Mouse (Mus musculus) forebrain, embryonic 14.5 days (tissue): Measurements from ENCODE around the gene Pmm1. TPM values are rescaled to one million over a fixed set of nuclear protein-coding genes. Genes with fewer than 3 reads are reported as not detected.

Experiments
- ATAC-seq: fragments of 200-750 bp; cut with Nextera tagmentation; 2 replicates; pipeline ENCODE4 v1.8.0; 2017; ENCODE audit warnings: mild to moderate bottlenecking, moderate library complexity
- DNase-seq: peaks from one replicate; pipeline ENCODE4 v3.0.0-alpha.2; 2015; ENCODE audit warnings: low spot score
- H3K27ac ChIP-seq: fragments of 300-500 bp; sonication (generic); 2 replicates; pipeline ENCODE4 v1.5.1; 2014; ENCODE audit warnings: low read depth, mild to moderate bottlenecking, control low read depth, low read length, moderate library complexity
- H3K27me3 ChIP-seq: fragments of 300-500 bp; sonication (generic); replicated peaks from 2 replicates; pipeline ENCODE4 v1.6.1; 2014; ENCODE audit warnings: low read length, control low read depth, mixed read lengths; ENCODE audit not compliant: control insufficient read depth, insufficient read depth
- H3K36me3 ChIP-seq: fragments of 300-500 bp; sonication (generic); 2 replicates; pipeline ENCODE4 v1.6.1; 2014; ENCODE audit warnings: low read length, control low read depth; ENCODE audit not compliant: control insufficient read depth, insufficient read depth
- H3K4me1 ChIP-seq: fragments of 300-500 bp; sonication (generic); 2 replicates; pipeline ENCODE4 v1.6.1; 2014; ENCODE audit warnings: antibody characterized with exemption, low read length, control low read depth; ENCODE audit not compliant: control insufficient read depth, insufficient read depth
- H3K4me2 ChIP-seq: fragments of 300-500 bp; sonication (generic); 2 replicates; pipeline ENCODE4 v1.6.1; 2014; ENCODE audit warnings: mild to moderate bottlenecking, control low read depth, low read length
- H3K4me3 ChIP-seq: fragments of 300-500 bp; sonication (generic); 2 replicates; pipeline ENCODE4 v1.5.1; 2014; ENCODE audit warnings: low read depth, low read length, control low read depth
- H3K9ac ChIP-seq: fragments of 300-500 bp; sonication (generic); 2 replicates; pipeline ENCODE4 v1.6.1; 2014; ENCODE audit warnings: mild to moderate bottlenecking, low read length, control low read depth, moderate library complexity
- H3K9me3 ChIP-seq: fragments of 300-500 bp; sonication (generic); replicated peaks from 2 replicates; pipeline ENCODE4 v1.6.1; 2016; ENCODE audit warnings: low read length, control low read depth, mixed read lengths; ENCODE audit not compliant: control insufficient read depth
- WGBS: fragments of 180-500 bp; shearing (Covaris S2); extraction: QIAGEN DNeasy Blood & Tissue Kit; methylation state at CpG from one replicate; pipeline ENCODE4 v1.1.7; 2014; 5-methylcytosine and 5-hydroxymethylcytosine counted together
- polyA plus RNA-seq: library from polyadenylated mRNA; unstranded; fragments of >200 nt; fragmentation: Nextera tagmentation; extraction: Ambion mirVana; gene quantifications from 2 replicates; pipeline ENCODE4 v1.2.1, GENCODE M21; 2014

The Pmm1 gene
- polyA plus RNA-seq, 1 experiment from 2014 or later = 92.6 TPM

GRCm38 (mm10) chr15:81951159-81951558 lies 9.6 kb downstream of the Pmm1 start:
- no peak for DNase-seq
- no peaks in the 10 kb centered on the region for H3K9me3 ChIP-seq
- 94% methylated on average over 9 of the region's 9 CpGs for WGBS
- H3K4me2 ChIP-seq = no peak overlapping the region
- no peak overlapping the region for H3K4me3 ChIP-seq
- H3K27me3 ChIP-seq = no peaks in the 10 kb centered on the region
- no peak overlapping the region for H3K9ac ChIP-seq
- no peak overlapping the region for H3K27ac ChIP-seq
- no peak for ATAC-seq
- H3K36me3 ChIP-seq = peaks cover 51% of the 10 kb centered on the region
- no peaks in the 10 kb centered on the region for H3K4me1 ChIP-seq

DNA sequence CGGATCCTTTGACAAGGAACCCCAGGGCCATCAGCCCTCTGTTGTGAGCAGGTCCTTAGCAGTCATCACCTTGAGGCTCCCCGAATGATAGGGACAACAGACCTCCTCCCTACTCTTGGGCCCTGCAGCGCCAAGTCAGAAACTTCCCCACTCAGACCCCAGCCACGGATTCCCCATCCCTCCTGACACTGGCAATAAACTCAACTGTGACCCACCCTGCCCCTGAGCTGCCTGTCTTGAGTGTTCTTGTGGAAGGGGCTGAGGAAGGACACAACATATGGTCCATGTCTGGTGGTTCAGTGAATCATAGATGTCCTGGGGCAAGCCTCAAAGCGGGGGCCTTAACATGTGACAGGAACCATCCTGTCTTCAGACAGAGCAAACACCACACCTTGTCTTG lies 10.0 kb downstream of the Pmm1 start:
- ATAC-seq = no peak
- 93% methylated on average over 5 of the region's 5 CpGs for WGBS
- H3K27ac ChIP-seq = no peak overlapping the region
- no peaks in the 10 kb centered on the region for H3K27me3 ChIP-seq
- DNase-seq = no peak
- no peak overlapping the region for H3K9ac ChIP-seq
- peaks cover 51% of the 10 kb centered on the region for H3K36me3 ChIP-seq
- H3K4me2 ChIP-seq = no peak overlapping the region
- H3K9me3 ChIP-seq = no peaks in the 10 kb centered on the region
- no peaks in the 10 kb centered on the region for H3K4me1 ChIP-seq
- H3K4me3 ChIP-seq = no peak overlapping the region

DNA sequence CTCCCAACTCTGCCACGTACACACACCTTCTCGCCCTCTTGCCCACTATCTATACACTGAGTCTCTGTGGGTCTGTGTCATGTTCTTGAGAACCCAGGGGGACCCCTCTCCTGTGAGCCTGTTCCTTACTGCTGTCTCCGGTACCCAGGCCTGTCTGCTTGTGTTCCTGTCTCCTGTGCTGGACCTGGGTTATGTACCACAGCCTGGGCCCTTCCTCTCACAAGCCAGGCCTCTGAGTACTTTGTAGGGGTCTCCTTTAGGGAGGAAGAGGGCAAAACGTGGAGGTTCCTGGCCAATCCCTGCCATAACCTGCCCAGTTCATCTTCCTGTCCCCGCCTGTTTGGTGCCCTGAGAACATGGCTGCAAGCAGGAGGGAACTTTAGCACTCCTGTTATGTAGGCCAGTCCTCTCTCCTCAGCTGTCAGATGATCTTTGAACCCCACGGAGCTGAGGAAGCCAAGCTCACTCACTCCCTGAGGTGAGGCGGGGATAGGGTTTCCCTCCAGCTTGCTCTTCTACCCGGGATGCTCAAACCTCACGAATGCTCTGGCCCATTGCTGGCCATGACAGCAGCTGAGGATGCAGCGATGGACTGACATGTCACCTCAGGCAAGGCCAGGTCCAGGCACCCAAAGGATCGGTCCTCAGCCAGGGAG lies 11.1 kb downstream of the Pmm1 start:
- H3K4me2 ChIP-seq = no peak overlapping the region
- 76% methylated on average over 11 of the region's 11 CpGs for WGBS
- DNase-seq = no peak
- no peaks in the 10 kb centered on the region for H3K9me3 ChIP-seq
- H3K36me3 ChIP-seq = peaks cover 40% of the 10 kb centered on the region
- H3K4me1 ChIP-seq = no peaks in the 10 kb centered on the region
- H3K4me3 ChIP-seq = no peak overlapping the region
- no peaks in the 10 kb centered on the region for H3K27me3 ChIP-seq
- H3K9ac ChIP-seq = no peak overlapping the region
- no peak overlapping the region for H3K27ac ChIP-seq
- ATAC-seq = no peak

DNA sequence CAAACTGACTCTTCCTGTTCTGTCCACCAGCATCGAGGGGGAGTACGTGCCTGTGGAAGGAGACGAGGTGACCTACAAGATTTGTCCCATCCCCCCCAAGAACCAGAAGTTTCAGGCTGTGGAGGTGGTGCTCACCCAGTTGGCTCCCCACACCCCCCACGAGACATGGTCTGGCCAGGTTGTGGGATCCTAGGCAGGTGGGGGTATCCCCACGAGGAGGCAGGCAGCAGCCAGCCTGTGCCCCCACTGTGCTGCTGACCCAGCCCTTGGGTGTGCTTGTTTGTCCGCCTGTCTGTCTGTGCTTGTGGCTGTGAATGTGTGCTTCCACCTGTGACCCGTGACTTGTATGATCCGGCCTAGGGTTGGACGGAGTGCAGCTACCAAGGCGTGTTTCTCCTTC lies 11.7 kb downstream of the Pmm1 start:
- Histone ChIP-seq H3K4me2 (no peak overlapping the region), H3K9ac (no peak overlapping the region), H3K27me3 (no peaks in the 10 kb centered on the region), H3K4me3 (no peak overlapping the region), H3K9me3 (no peaks in the 10 kb centered on the region), H3K27ac (no peak overlapping the region), H3K36me3 (peaks cover 35% of the 10 kb centered on the region), H3K4me1 (no peaks in the 10 kb centered on the region)
- ATAC-seq = no peak
- 85% methylated on average over 10 of the region's 10 CpGs for WGBS
- no peak for DNase-seq

DNA sequence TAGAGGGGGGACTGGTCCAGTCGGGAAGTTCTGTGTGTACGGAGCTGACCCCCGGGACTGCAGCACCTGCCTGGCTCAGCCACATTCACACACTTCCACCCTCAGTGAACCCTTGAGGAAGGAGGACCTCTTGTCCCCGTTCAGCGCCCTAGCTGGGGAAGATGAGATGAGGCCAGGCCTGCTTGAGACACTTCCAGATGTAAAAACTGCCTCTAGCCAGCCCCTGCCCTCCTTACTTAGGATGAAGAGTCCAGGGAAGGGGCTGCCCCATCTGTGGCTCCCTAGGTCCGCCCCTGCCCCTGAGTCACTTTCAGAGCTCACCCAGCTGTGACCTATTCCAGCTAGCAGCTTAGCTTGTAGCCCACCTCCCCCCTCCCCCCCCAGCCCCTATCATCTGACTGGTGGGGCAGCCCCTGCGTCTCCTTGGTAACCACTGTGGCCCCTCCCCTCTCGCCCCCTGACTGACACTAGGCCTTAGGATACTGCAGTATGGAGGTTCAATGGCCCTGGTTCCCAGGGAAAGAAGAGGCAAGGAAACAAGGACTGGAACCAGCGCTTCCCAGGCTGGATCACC lies 17.5 kb downstream of the Pmm1 start:
- no peak overlapping the region for H3K9ac ChIP-seq
- DNase-seq (no peak), ATAC-seq (no peak)
- no peak overlapping the region for H3K4me2 ChIP-seq
- H3K4me3 ChIP-seq = no peak overlapping the region
- H3K27me3 ChIP-seq = no peaks in the 10 kb centered on the region
- H3K36me3 ChIP-seq = 0 out of 2 replicates have a peak, but pooled peaks cover 5% of the 10 kb centered on the region
- 11% methylated on average over 9 of the region's 9 CpGs for WGBS
- H3K9me3 ChIP-seq = no peaks in the 10 kb centered on the region
- H3K27ac ChIP-seq = no peak overlapping the region
- no peaks in the 10 kb centered on the region for H3K4me1 ChIP-seq

- H3K9ac ChIP-seq = no peak overlapping the region
- ATAC-seq (no peak), DNase-seq (no peak)
- peaks cover 9% of the 10 kb centered on the region for H3K4me1 ChIP-seq
- no peak overlapping the region for H3K4me3 ChIP-seq
- H3K27me3 ChIP-seq = no peaks in the 10 kb centered on the region
- no peak overlapping the region for H3K27ac ChIP-seq
- 0 out of 2 replicates have a peak, but pooled peaks cover 5% of the 10 kb centered on the region for H3K36me3 ChIP-seq
- H3K9me3 ChIP-seq = no peaks in the 10 kb centered on the region
- WGBS = 96% methylated on average over 2 of the region's 2 CpGs
- H3K4me2 ChIP-seq = no peak overlapping the region
These were observed 19.7 kb downstream of the Pmm1 start for GRCm38 (mm10) chr15:81941010-81941409.

DNA sequence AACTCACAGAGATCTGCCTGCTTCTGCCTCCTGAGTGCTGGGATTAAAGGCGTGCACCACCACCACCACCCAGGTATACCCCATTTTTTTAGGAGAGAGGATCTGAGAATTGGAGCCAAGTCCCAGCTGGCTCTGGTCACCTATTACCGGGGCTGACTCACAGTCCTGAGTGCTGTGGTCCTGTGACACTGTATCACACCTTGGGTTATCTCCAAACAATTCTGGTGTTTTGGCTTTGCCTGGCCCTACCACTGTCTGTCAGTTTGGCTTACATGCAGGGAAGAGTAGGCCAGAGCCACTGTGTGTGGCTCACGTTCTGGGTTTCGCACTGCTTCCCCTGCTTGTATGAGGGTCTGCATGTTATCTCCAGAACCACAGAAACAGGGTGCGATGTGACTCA lies 20.5 kb downstream of the Pmm1 start:
- DNase-seq = no peak
- WGBS = 90% methylated on average over 5 of the region's 5 CpGs
- peaks cover 9% of the 10 kb centered on the region for H3K4me1 ChIP-seq
- no peaks in the 10 kb centered on the region for H3K27me3 ChIP-seq
- H3K36me3 ChIP-seq = 0 out of 2 replicates have a peak, but pooled peaks cover 5% of the 10 kb centered on the region
- H3K9ac ChIP-seq = no peak overlapping the region
- no peak overlapping the region for H3K4me3 ChIP-seq
- no peak for ATAC-seq
- no peak overlapping the region for H3K4me2 ChIP-seq
- H3K9me3 ChIP-seq = no peaks in the 10 kb centered on the region
- H3K27ac ChIP-seq = no peak overlapping the region

DNA sequence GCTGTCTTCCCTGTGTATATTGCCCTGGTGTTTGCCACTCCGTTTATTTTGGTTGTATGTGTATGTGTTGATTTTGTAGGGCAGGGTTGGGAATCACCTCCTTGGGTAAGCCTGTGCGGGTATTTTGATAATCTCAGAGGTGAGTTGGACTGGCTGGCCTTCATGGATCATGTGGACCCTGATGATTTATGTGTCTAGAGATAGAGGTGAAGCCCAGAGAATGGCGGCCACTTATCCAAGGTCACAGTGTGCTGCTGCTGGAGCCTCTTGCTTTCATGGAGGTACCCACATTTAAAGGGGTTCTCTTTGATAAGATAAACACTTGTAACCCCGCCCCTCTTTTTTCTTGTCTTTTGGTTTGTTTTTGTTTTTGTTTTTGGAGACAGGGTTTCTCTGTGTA lies 21.0 kb downstream of the Pmm1 start:
- WGBS = 95% methylated on average over 4 of the region's 4 CpGs
- H3K27me3 ChIP-seq = no peaks in the 10 kb centered on the region

GRCm38 (mm10) chr15:81939157-81939715 lies 21.5 kb downstream of the Pmm1 start:
- 87% methylated on average over 10 of the region's 10 CpGs for WGBS
- ATAC-seq = no peak
- H3K27ac ChIP-seq = no peak overlapping the region
- peaks cover 9% of the 10 kb centered on the region for H3K4me1 ChIP-seq
- H3K9me3 ChIP-seq = no peaks in the 10 kb centered on the region
- no peak overlapping the region for H3K4me2 ChIP-seq
- H3K36me3 ChIP-seq = 0 out of 2 replicates have a peak, but pooled peaks cover 5% of the 10 kb centered on the region
- no peak for DNase-seq
- no peak overlapping the region for H3K9ac ChIP-seq
- no peak overlapping the region for H3K4me3 ChIP-seq
- H3K27me3 ChIP-seq = no peaks in the 10 kb centered on the region

More for the DNA sequence above, 21.0 kb downstream of the Pmm1 start:
- H3K27ac ChIP-seq = no peak overlapping the region
- H3K4me1 ChIP-seq = peaks cover 9% of the 10 kb centered on the region
- H3K9me3 ChIP-seq = no peaks in the 10 kb centered on the region
- H3K36me3 ChIP-seq = 0 out of 2 replicates have a peak, but pooled peaks cover 5% of the 10 kb centered on the region
- H3K9ac ChIP-seq = no peak overlapping the region
- DNase-seq (no peak), ATAC-seq (no peak)
- no peak overlapping the region for H3K4me2 ChIP-seq
- H3K4me3 ChIP-seq = no peak overlapping the region
